Mouse (Mus musculus): ENCODE data around the gene 4931423N10Rik.

DNA sequence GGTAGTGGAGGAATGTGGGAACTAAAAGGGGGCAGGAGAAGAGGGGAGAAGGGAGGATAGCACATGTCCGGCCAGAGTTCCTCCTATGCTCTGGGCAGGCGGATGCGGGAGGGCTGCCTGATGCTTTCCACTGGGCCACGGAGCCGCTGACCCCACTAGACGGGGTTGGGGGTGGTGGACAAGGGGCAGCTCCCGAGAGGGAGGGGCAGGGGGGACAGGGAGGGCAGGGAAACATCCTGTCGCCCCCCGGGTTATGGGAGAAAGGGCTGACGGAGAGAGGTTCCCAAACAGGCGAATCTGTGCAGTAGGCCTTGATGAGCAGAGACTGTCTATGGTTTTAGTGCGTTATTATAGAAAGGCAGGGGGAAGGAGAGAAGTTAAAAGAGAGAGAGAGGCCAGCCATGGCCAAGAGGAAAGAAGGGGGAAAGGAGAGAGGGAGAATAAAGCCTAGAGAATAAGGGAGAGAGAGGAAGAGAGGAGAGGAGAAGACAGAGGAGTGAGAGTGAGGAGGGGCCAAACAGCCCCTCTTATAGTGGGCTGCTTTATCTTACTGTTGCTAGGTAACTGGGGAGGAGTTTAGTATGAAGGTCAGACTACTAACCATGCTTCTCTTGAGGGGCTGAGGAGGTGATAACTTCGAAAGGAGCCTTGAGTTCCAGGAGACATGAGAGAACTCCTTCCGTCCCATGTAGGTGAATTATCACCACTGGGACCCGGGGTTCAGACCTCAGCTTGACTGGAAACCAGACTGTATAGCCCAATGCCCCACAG is 4.2 kb upstream of the 4931423N10Rik start:
- no peak for TF ChIP-seq POLR2A (IDR thresholded peaks at IDR 0.05; ENCODE audit: control insufficient read depth, low read depth, low read length)
- TF ChIP-seq CTCF (IDR thresholded peaks at IDR 0.05; ENCODE audit: control insufficient read depth, insufficient read depth, insufficient replicate concordance, low read depth, low read length) = no peak

Data from testis, adult 2 months (tissue).